Mouse (Mus musculus) lung, postnatal 0 days (tissue): ENCODE data around the gene Slc35f6.

Source experiments
- CTCF ChIP-seq: IDR thresholded peaks from 2 replicates; pipeline ENCODE4 v1.5.1; 2016; ENCODE audit warnings: antibody characterized with exemption, mild to moderate bottlenecking
- EP300 ChIP-seq: IDR thresholded peaks from 2 replicates; pipeline ENCODE4 v1.6.1; 2016; ENCODE audit warnings: antibody characterized with exemption, mild to moderate bottlenecking, control low read depth

- TF ChIP-seq CTCF (no peak), EP300 (no peak)
Observed at GRCm38 (mm10) chr5:30616644-30617043, 31.1 kb upstream of the Slc35f6 start.
